Mouse (Mus musculus): ENCODE data around the gene Nelfb.

DNA sequence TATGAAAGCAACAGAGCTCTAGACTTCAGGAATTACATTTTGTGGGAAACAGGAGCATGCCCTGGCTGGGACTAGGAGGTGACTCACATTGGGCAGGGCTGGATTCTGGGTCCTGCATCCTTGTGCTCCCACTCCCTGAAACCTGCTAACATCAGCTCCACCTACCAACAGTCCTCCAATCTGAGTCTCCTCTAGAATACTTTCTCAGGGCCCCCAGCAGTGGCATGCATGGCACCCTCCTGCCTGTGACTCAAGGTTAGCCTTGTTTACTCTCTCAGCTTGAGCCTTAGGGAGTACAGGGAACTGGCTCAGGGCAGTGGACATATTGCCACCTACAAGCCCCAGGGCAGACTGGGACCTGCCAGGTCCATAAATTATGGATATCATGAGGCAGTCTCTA is 26.8 kb upstream of the Nelfb start:
- TF ChIP-seq CTCF (IDR thresholded peaks at IDR 0.05; ENCODE audit: low read depth), result no peak
- no peak for TF ChIP-seq EP300 (IDR thresholded peaks at IDR 0.05; ENCODE audit: low read depth)
